Mouse (Mus musculus): ENCODE results near the gene Mr1. TPM values are rescaled to one million over a fixed set of nuclear protein-coding genes. Genes with fewer than 3 reads are reported as not detected.

The Mr1 gene
- polyA plus RNA-seq, 2 experiments, result 0.37 to 0.52 TPM

DNA sequence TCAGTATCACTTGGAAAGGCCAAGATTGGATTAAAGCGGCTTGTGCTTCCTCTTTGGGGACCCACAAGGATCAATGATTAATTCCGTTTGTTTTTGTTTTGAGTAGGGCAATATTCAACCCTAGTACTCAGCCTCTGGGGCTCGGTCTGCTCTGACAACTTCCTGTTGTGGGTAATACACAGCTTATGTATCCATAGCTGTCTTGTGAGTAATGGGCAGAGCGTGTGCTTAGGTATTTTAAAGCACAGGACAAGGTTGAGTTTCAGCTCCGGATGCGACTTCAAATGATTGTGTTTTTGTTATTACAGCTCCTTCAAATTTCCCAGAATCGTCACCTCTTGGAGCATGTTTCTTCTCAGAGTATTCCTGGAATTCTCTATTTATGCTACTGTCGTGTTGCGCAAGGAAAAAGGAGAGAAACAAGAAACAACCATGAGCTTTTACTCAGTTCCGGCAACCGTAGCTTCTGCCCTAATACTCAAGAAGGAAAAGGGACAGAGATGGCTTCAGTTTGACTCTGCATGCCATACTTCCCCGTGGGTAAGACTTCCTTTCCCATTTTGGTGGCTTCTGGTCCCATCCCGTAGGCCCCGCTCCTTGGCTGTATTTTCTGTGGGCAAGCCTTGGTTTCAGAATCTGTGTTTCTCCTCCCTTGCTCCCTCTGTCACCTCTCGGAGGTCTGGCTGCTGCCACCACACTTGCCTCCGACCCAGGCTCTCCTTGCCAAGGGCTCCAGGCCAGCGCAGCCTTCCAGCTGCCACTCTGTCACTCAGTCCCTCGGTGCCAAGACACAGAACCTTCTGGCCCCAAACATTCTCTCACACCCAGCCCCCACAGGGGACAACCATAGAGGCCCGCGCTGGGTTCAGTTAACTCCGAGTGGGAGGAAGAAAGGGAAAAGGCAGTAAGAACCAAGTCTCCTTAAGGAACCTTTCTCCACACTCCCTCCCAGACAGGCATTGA lies 24.4 kb downstream of the Mr1 start:
- Histone ChIP-seq H3K27ac (no peak overlapping the region), H3K9ac (replicated peaks) (no peak overlapping the region), H3K36me3 (replicated peaks; ENCODE audit: control insufficient read depth, insufficient read depth, low read depth) (no peaks in the 10 kb centered on the region), H3K27me3 (ENCODE audit: control insufficient read depth, insufficient read depth, low read length) (no peaks in the 10 kb centered on the region), H3K4me2 (ENCODE audit: low read depth) (no peak overlapping the region), H3K4me1 (replicated peaks; ENCODE audit: control insufficient read depth in 2 of 2, insufficient read depth in 2 of 2, low read length in 1 of 2) (no peaks in the 10 kb centered on the region), H3K4me3 (ENCODE audit: insufficient read depth in 1 of 2, low read depth in 2 of 2, low read length in 2 of 2) (no peak overlapping the region), H3K9me3 (ENCODE audit: control insufficient read depth, low read length) (no peaks in the 10 kb centered on the region)
- WGBS (ENCODE audit: insufficient replicate concordance), result 63% methylated on average over 21 of the region's 21 CpGs
- DNase-seq (ENCODE audit: low read depth in 3 of 3, low spot score in 3 of 3) (no peak), ATAC-seq (ENCODE audit: insufficient read depth) (no peak)
- TF ChIP-seq CTCF (IDR thresholded peaks at IDR 0.05; ENCODE audit: low read depth), result no peak
- no peak for TF ChIP-seq EP300 (IDR thresholded peaks at IDR 0.05; ENCODE audit: low read depth)

DNA sequence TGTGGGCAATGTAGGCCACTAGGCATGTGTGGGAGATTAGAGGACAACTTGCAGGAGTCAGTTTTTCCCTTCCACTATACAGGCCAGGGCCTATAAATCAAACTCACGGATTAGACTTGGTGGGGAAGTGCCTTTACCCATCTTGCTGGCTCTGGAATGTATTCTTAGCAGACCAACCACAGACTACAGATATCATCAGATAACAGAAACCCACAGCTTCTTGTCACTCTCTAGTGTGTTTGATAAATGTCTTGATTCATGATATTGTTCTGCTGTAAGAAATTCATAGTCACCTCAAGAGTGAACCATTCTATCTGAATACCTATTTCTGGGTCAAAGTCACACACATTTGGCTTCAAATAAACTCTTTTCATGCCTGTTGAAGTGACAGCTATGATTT lies 26.9 kb downstream of the Mr1 start:
- H3K27me3 ChIP-seq (ENCODE audit: control insufficient read depth, insufficient read depth, low read length), result no peaks in the 10 kb centered on the region
- ATAC-seq (ENCODE audit: insufficient read depth) (no peak), DNase-seq (ENCODE audit: low read depth in 3 of 3, low spot score in 3 of 3) (no peak)
- no peaks in the 10 kb centered on the region for H3K9me3 ChIP-seq (ENCODE audit: control insufficient read depth, low read length)
- H3K4me2 ChIP-seq (ENCODE audit: low read depth), result no peak overlapping the region
- H3K9ac ChIP-seq (replicated peaks), result no peak overlapping the region
- WGBS (ENCODE audit: insufficient replicate concordance), result 46% methylated on average over 1 of the region's 1 CpGs
- no peak overlapping the region for H3K27ac ChIP-seq
- no peaks in the 10 kb centered on the region for H3K36me3 ChIP-seq (replicated peaks; ENCODE audit: control insufficient read depth, insufficient read depth, low read depth)
- H3K4me3 ChIP-seq (ENCODE audit: insufficient read depth in 1 of 2, low read depth in 2 of 2, low read length in 2 of 2), result no peak overlapping the region
- no peak for TF ChIP-seq CTCF (IDR thresholded peaks at IDR 0.05; ENCODE audit: low read depth)
- no peak for TF ChIP-seq EP300 (IDR thresholded peaks at IDR 0.05; ENCODE audit: low read depth)
- H3K4me1 ChIP-seq (replicated peaks; ENCODE audit: control insufficient read depth in 2 of 2, insufficient read depth in 2 of 2, low read length in 1 of 2), result no peaks in the 10 kb centered on the region

DNA sequence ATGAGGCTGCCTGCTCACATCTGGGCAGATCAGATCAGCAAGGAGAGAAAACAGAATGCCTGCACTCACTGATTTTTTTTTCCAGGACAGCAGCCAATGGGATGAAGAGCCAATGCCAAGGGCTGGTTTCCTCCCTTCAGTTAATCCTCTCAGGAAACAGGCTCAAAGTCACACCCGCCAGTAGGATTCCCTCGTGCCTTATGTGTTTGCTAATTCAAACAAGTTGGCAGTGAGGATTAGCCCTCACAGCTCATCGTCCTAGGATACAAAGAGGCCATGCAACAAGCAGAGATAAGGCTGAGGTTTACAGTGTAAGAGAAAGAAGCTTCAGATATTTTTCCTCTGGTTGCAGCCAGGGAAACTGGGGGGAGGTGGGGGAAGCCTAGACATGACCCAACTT lies 32.7 kb downstream of the Mr1 start:
- no peak overlapping the region for H3K27ac ChIP-seq
- ATAC-seq (ENCODE audit: insufficient read depth), result no peak
- H3K36me3 ChIP-seq (replicated peaks; ENCODE audit: control insufficient read depth, insufficient read depth, low read depth), result no peaks in the 10 kb centered on the region
- no peaks in the 10 kb centered on the region for H3K9me3 ChIP-seq (ENCODE audit: control insufficient read depth, low read length)
- TF ChIP-seq EP300 (IDR thresholded peaks at IDR 0.05; ENCODE audit: low read depth), result no peak
- no peak for TF ChIP-seq CTCF (IDR thresholded peaks at IDR 0.05; ENCODE audit: low read depth)
- H3K9ac ChIP-seq (replicated peaks), result no peak overlapping the region
- DNase-seq (ENCODE audit: low read depth in 3 of 3, low spot score in 3 of 3), result no peak
- no peak overlapping the region for H3K4me3 ChIP-seq (ENCODE audit: insufficient read depth in 1 of 2, low read depth in 2 of 2, low read length in 2 of 2)
- 22% methylated on average over 3 of the region's 3 CpGs for WGBS (ENCODE audit: insufficient replicate concordance)
- H3K4me2 ChIP-seq (ENCODE audit: low read depth), result no peak overlapping the region
- H3K4me1 ChIP-seq (replicated peaks; ENCODE audit: control insufficient read depth in 2 of 2, insufficient read depth in 2 of 2, low read length in 1 of 2), result peaks cover 0 to 4% of the 10 kb centered on the region in 2 experiments; a peak in 1 of 4 replicates
- H3K27me3 ChIP-seq (ENCODE audit: control insufficient read depth, insufficient read depth, low read length), result no peaks in the 10 kb centered on the region; the same call in 1 of the 2 replicates

DNA sequence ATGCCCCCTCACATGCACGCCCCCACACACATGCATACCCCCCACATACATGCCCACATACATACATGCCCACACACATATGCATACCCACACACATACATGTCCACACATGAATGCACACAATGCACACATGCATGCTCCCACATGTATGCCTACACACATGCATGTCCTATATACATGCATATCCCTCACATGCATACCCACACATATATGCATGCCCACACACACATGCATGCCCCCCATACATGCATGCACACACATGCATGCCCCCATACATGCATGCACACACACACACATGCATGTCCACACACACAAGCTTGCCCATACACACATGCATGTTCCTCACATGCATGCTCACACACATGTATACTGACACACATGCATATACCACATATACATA lies 33.7 kb downstream of the Mr1 start:
- TF ChIP-seq CTCF (IDR thresholded peaks at IDR 0.05; ENCODE audit: low read depth), result no peak
- no peak for TF ChIP-seq EP300 (IDR thresholded peaks at IDR 0.05; ENCODE audit: low read depth)
- Histone ChIP-seq H3K4me2 (ENCODE audit: low read depth) (no peak overlapping the region), H3K9me3 (ENCODE audit: control insufficient read depth, low read length) (no peaks in the 10 kb centered on the region), H3K4me3 (ENCODE audit: insufficient read depth in 1 of 2, low read depth in 2 of 2, low read length in 2 of 2) (no peak overlapping the region), H3K27ac (no peak overlapping the region), H3K36me3 (replicated peaks; ENCODE audit: control insufficient read depth, insufficient read depth, low read depth) (no peaks in the 10 kb centered on the region), H3K27me3 (ENCODE audit: control insufficient read depth, insufficient read depth, low read length) (no peaks in the 10 kb centered on the region; the same call in 1 of the 2 replicates), H3K4me1 (replicated peaks; ENCODE audit: control insufficient read depth in 2 of 2, insufficient read depth in 2 of 2, low read length in 1 of 2) (peaks cover 0 to 7% of the 10 kb centered on the region in 2 experiments; a peak in 2 of 4 replicates), H3K9ac (replicated peaks) (no peak overlapping the region)
- WGBS (ENCODE audit: insufficient replicate concordance), result 50% methylated on average over 1 of the region's 1 CpGs
- ATAC-seq (ENCODE audit: insufficient read depth) (no peak), DNase-seq (ENCODE audit: low read depth in 3 of 3, low spot score in 3 of 3) (no peak)

- 44% methylated on average over 4 of the region's 4 CpGs for WGBS (ENCODE audit: insufficient replicate concordance)
- TF ChIP-seq CTCF (IDR thresholded peaks at IDR 0.05; ENCODE audit: low read depth) (no peak), EP300 (IDR thresholded peaks at IDR 0.05; ENCODE audit: low read depth) (no peak)
- Histone ChIP-seq H3K9me3 (ENCODE audit: control insufficient read depth, low read length) (no peaks in the 10 kb centered on the region), H3K27me3 (ENCODE audit: control insufficient read depth, insufficient read depth, low read length) (no peaks in the 10 kb centered on the region; the same call in 1 of the 2 replicates), H3K9ac (replicated peaks) (no peak overlapping the region), H3K4me2 (ENCODE audit: low read depth) (no peak overlapping the region), H3K27ac (no peak overlapping the region), H3K36me3 (replicated peaks; ENCODE audit: control insufficient read depth, insufficient read depth, low read depth) (no peaks in the 10 kb centered on the region), H3K4me3 (ENCODE audit: insufficient read depth in 1 of 2, low read depth in 2 of 2, low read length in 2 of 2) (no peak overlapping the region), H3K4me1 (replicated peaks; ENCODE audit: control insufficient read depth in 2 of 2, insufficient read depth in 2 of 2, low read length in 1 of 2) (peaks cover 0 to 7% of the 10 kb centered on the region in 2 experiments; a peak in 2 of 4 replicates)
- ATAC-seq (ENCODE audit: insufficient read depth) (no peak), DNase-seq (ENCODE audit: low read depth in 3 of 3, low spot score in 3 of 3) (no peak)
Observed at GRCm38 (mm10) chr1:155112118-155112517, 34.5 kb downstream of the Mr1 start.
